Mouse (Mus musculus): ENCODE data around the gene Afg3l1.

DNA sequence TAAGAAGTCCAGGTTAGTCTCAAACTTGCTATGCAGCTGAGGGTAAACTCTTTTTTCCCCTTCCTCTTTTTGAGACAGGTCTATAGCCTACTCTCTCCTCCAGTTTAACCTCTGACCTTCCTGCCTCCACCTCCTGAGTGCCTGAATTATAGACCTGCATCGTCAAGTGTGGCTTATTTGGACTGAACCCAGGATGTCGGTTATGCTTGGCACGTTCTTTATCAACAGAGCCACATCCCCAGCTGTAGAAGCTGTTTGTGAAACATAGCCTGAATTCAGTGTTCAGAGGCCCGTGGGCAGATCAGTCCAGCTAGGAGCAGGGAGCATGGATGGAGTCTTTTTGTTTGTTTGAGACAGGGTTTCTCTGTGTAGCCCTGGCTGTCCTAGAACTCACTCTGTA is 25.6 kb upstream of the Afg3l1 start:
- TF ChIP-seq CTCF (IDR thresholded peaks at IDR 0.05; ENCODE audit: low read depth) (no peak), EP300 (optimal IDR thresholded peaks at IDR 0.05) (no peak)
